Mouse (Mus musculus): Measurements from ENCODE around the gene Cacng2. TPM values are rescaled to one million over a fixed set of nuclear protein-coding genes. Genes with fewer than 3 reads are reported as not detected.

Gene Cacng2
- not detected in 2 replicates for polyA plus RNA-seq (2015; fragmentation: Nextera tagmentation; extraction: Ambion mirVana)

DNA sequence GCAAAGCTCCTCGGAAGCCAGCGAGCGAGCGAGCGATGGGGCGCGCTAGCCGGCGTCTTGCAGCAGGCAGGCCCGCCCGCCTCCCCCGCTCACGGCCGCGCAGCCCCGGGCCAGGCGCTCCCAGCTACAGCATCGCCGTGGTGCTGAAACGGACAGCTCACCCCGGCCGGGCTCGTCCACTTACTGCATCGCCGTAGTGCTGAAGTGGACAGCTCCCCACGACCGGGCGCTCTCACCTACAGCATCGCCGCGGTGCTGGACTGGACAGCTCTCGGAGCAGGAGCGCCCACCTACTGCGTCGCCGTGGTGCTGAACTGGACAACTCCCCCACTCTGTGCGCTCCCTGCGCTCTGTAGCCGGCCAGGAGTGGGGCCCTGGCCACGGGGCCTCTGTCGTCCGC, at the start of gene Cacng2:
Cacng2 (minus strand) TSS at position 325 of the 400 bp plus-strand sequence.
- Histone ChIP-seq H3K9ac (ENCODE audit: low read depth, low read length) (no peak within 1 kb of the TSS), H3K27me3 (ENCODE audit: insufficient read depth, low read length) (no peaks in the 10 kb centered on the region), H3K36me3 (ENCODE audit: insufficient read depth, low read length) (no peaks in the 10 kb centered on the region), H3K9me3 (replicated peaks; ENCODE audit: low read length) (no peaks in the 10 kb centered on the region), H3K4me1 (replicated peaks; ENCODE audit: insufficient read depth, low read length) (no peaks in the 10 kb centered on the region), H3K4me3 (replicated peaks; ENCODE audit: low read depth, low read length) (no peak within 1 kb of the TSS), H3K4me2 (ENCODE audit: low read length) (peak within 1 kb of the TSS; percentile 49), H3K27ac (no peak within 1 kb of the TSS)
- TF ChIP-seq CTCF (IDR thresholded peaks at IDR 0.05; ENCODE audit: low read depth), result peak; percentile 40
- WGBS, result under 1% methylated on average over 34 of the region's 42 CpGs
- ATAC-seq (replicated peaks; ENCODE audit: low FRiP score, low read depth), result peak; percentile 99
- DNase-seq (ENCODE audit: low spot score), result peak; percentile 98

DNA sequence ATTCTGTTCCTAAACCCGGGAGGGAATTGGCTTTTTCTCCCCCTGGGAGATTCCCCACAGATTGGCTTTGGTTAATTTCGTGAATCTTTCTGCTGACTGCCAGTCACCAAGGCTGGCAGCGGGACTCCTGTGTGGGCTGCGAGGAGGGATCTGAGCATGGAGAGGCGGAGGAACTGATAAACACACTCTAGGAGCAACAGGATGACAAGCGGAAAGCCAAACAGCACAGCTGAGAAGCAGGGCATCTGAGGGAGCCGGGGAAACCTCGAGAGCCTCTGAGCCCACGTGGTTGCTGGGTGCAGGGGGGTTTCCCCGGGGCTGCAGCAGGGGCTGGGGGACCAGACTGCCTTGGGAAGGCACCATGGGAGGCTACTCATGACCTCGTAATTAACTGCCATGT, 49.7 kb upstream of the Cacng2 start:
- H3K4me2 ChIP-seq (ENCODE audit: low read length), result no peak overlapping the region
- no peaks in the 10 kb centered on the region for H3K27me3 ChIP-seq (ENCODE audit: insufficient read depth, low read length)
- DNase-seq (ENCODE audit: low spot score) (no peak), ATAC-seq (replicated peaks; ENCODE audit: low FRiP score, low read depth) (no peak)
- no peak overlapping the region for H3K9ac ChIP-seq (ENCODE audit: low read depth, low read length)
- WGBS, result 80% methylated on average over 11 of the region's 11 CpGs
- H3K36me3 ChIP-seq (ENCODE audit: insufficient read depth, low read length), result no peaks in the 10 kb centered on the region
- no peaks in the 10 kb centered on the region for H3K9me3 ChIP-seq (replicated peaks; ENCODE audit: low read length)
- H3K4me3 ChIP-seq (replicated peaks; ENCODE audit: low read depth, low read length), result no peak overlapping the region
- H3K4me1 ChIP-seq (replicated peaks; ENCODE audit: insufficient read depth, low read length), result 0 out of 2 replicates have a peak, but pooled peaks cover 7% of the 10 kb centered on the region
- no peak for TF ChIP-seq CTCF (IDR thresholded peaks at IDR 0.05; ENCODE audit: low read depth)
- H3K27ac ChIP-seq, result no peak overlapping the region

DNA sequence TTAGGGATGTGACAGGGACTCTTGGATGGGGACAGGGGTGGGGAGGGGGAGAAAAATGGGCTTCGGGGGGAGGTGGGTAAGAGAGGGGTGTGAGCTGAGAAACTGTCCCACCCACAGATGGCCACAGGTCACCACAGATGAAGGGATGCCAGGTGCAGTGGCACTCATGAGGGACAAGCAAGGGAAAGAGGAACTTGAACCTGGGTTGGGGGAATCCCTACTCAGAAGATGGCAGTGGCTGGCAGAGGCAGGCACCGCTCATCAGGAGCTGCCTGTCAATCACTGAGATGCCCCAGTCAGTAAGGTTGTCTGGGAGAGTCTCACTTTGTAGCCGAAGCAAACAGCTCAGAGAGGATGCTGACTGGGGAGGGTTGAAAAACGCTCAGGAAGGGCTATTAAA, 45.5 kb upstream of the Cacng2 start:
- Histone ChIP-seq H3K9ac (ENCODE audit: low read depth, low read length) (no peak overlapping the region), H3K27me3 (ENCODE audit: insufficient read depth, low read length) (no peaks in the 10 kb centered on the region), H3K36me3 (ENCODE audit: insufficient read depth, low read length) (peaks cover 7% of the 10 kb centered on the region; the same call in 1 of the 2 replicates), H3K9me3 (replicated peaks; ENCODE audit: low read length) (no peaks in the 10 kb centered on the region), H3K4me3 (replicated peaks; ENCODE audit: low read depth, low read length) (no peak overlapping the region), H3K4me1 (replicated peaks; ENCODE audit: insufficient read depth, low read length) (no peaks in the 10 kb centered on the region), H3K27ac (no peak overlapping the region), H3K4me2 (ENCODE audit: low read length) (no peak overlapping the region)
- TF ChIP-seq CTCF (IDR thresholded peaks at IDR 0.05; ENCODE audit: low read depth), result no peak
- ATAC-seq (replicated peaks; ENCODE audit: low FRiP score, low read depth) (no peak), DNase-seq (ENCODE audit: low spot score) (no peak)
- WGBS, result 82% methylated on average over 4 of the region's 4 CpGs

DNA sequence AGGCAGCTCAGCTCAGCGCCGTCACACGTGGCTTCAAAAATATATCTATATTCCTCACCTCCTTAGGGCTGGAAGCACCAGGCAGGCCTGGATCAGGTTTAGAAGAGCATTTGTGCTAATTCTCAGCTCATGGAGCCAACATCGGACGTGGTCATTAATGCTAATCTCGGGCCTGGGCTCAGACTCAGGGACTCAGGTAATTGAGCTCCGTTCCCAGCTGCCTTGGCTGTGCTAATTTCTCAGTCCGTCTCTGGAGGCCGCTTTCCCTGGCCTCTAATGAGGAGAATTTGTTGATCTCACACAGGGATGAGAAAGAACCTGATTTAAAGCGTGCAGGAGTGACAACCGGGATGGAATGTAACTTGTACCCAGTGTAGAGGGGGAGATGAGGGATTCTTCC, 44.6 kb upstream of the Cacng2 start:
- WGBS, result 90% methylated on average over 11 of the region's 11 CpGs
- H3K27me3 ChIP-seq (ENCODE audit: insufficient read depth, low read length), result no peaks in the 10 kb centered on the region

DNA sequence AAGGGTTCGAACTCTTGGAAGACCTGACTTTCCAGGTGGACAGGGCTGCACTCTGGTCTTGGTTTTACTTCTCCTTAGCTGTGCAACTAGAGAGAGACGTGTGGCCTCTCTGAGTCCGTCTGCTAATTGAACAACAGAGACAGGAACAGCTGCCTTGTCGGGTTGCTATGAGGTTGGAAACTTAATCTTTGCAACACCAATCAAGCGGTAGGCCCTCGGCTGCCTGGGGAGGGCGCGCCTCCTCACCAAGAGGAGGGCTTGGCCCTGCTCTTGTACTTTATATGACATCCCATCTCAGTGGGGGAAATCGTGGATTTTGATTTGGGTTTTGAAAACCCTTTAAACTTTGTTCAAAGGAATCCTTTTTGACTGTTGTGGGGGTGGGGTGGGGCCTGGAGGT, 42.1 kb upstream of the Cacng2 start:
- H3K4me2 ChIP-seq (ENCODE audit: low read length), result no peak overlapping the region
- H3K27ac ChIP-seq, result no peak overlapping the region
- H3K9ac ChIP-seq (ENCODE audit: low read depth, low read length), result no peak overlapping the region
- no peaks in the 10 kb centered on the region for H3K4me1 ChIP-seq (replicated peaks; ENCODE audit: insufficient read depth, low read length)
- DNase-seq (ENCODE audit: low spot score) (no peak), ATAC-seq (replicated peaks; ENCODE audit: low FRiP score, low read depth) (no peak)
- H3K9me3 ChIP-seq (replicated peaks; ENCODE audit: low read length), result no peaks in the 10 kb centered on the region
- H3K27me3 ChIP-seq (ENCODE audit: insufficient read depth, low read length), result no peaks in the 10 kb centered on the region
- H3K36me3 ChIP-seq (ENCODE audit: insufficient read depth, low read length), result peaks cover 7% of the 10 kb centered on the region; the same call in 1 of the 2 replicates
- 61% methylated on average over 9 of the region's 9 CpGs for WGBS
- no peak overlapping the region for H3K4me3 ChIP-seq (replicated peaks; ENCODE audit: low read depth, low read length)
- no peak for TF ChIP-seq CTCF (IDR thresholded peaks at IDR 0.05; ENCODE audit: low read depth)

More for the DNA sequence above, 44.6 kb upstream of the Cacng2 start:
- Histone ChIP-seq H3K9me3 (replicated peaks; ENCODE audit: low read length) (no peaks in the 10 kb centered on the region), H3K36me3 (ENCODE audit: insufficient read depth, low read length) (peaks cover 7% of the 10 kb centered on the region; the same call in 1 of the 2 replicates), H3K4me1 (replicated peaks; ENCODE audit: insufficient read depth, low read length) (no peaks in the 10 kb centered on the region), H3K4me3 (replicated peaks; ENCODE audit: low read depth, low read length) (no peak overlapping the region), H3K4me2 (ENCODE audit: low read length) (no peak overlapping the region), H3K27ac (no peak overlapping the region), H3K9ac (ENCODE audit: low read depth, low read length) (no peak overlapping the region)
- no peak for TF ChIP-seq CTCF (IDR thresholded peaks at IDR 0.05; ENCODE audit: low read depth)
- ATAC-seq (replicated peaks; ENCODE audit: low FRiP score, low read depth) (no peak), DNase-seq (ENCODE audit: low spot score) (no peak)

DNA sequence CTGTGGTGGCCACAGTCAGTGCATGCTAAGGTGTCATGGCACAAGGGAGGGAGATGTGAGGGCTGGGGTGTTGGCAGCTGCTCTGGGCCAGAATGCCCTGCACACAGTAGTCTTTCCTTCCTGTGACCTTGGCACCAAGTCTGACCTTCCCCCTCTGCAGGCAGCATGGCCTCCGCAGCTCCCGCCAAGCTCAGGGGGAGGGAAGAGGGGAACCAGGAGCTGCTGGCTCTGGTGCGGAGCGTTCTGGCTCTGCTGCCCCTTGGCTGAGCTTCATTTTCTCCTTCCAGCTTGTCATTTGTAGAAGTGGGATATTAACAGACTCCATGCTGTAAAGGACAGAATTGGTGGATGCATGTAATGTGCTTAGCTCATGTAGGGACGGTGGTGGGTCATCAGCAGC, 38.5 kb upstream of the Cacng2 start:
- Histone ChIP-seq H3K27ac (no peak overlapping the region), H3K27me3 (ENCODE audit: insufficient read depth, low read length) (no peaks in the 10 kb centered on the region), H3K9ac (ENCODE audit: low read depth, low read length) (no peak overlapping the region), H3K9me3 (replicated peaks; ENCODE audit: low read length) (no peaks in the 10 kb centered on the region), H3K36me3 (ENCODE audit: insufficient read depth, low read length) (0 out of 2 replicates have a peak, but pooled peaks cover under 1% of the 10 kb centered on the region), H3K4me2 (ENCODE audit: low read length) (no peak overlapping the region), H3K4me3 (replicated peaks; ENCODE audit: low read depth, low read length) (no peak overlapping the region), H3K4me1 (replicated peaks; ENCODE audit: insufficient read depth, low read length) (no peaks in the 10 kb centered on the region)
- no peak for TF ChIP-seq CTCF (IDR thresholded peaks at IDR 0.05; ENCODE audit: low read depth)
- WGBS, result 70% methylated on average over 5 of the region's 5 CpGs
- ATAC-seq (replicated peaks; ENCODE audit: low FRiP score, low read depth), result no peak
- no peak for DNase-seq (ENCODE audit: low spot score)

DNA sequence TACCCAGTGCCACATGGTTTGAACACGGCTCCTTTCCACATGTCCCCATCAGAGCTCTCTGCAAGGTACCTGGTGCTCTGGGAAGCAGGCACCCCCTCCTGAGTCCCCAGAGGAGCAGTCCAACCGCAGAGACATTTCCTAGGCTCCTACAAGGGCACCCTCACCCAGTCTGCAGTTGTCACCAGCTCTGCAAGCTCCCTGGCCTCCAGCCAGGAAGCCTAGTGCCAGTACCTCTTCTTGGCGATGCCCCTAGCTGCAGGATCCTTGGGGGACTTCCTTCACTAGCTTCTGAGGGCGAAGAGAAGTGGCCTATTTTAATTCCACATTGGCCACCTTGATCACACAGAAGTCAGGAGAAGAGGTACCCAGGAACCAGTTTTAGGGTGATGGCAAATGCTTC, 38.0 kb upstream of the Cacng2 start:
- H3K4me3 ChIP-seq (replicated peaks; ENCODE audit: low read depth, low read length), result no peak overlapping the region
- H3K4me2 ChIP-seq (ENCODE audit: low read length), result no peak overlapping the region
- no peak for DNase-seq (ENCODE audit: low spot score)
- H3K27me3 ChIP-seq (ENCODE audit: insufficient read depth, low read length), result no peaks in the 10 kb centered on the region
- no peaks in the 10 kb centered on the region for H3K4me1 ChIP-seq (replicated peaks; ENCODE audit: insufficient read depth, low read length)
- H3K9ac ChIP-seq (ENCODE audit: low read depth, low read length), result no peak overlapping the region
- no peaks in the 10 kb centered on the region for H3K36me3 ChIP-seq (ENCODE audit: insufficient read depth, low read length)
- no peak for ATAC-seq (replicated peaks; ENCODE audit: low FRiP score, low read depth)
- H3K9me3 ChIP-seq (replicated peaks; ENCODE audit: low read length), result no peaks in the 10 kb centered on the region
- TF ChIP-seq CTCF (IDR thresholded peaks at IDR 0.05; ENCODE audit: low read depth), result no peak
- 70% methylated on average over 4 of the region's 4 CpGs for WGBS
- no peak overlapping the region for H3K27ac ChIP-seq
